Mouse (Mus musculus): ENCODE measurements around the gene Gimap7. TPM values are rescaled to one million over a fixed set of nuclear protein-coding genes. Genes with fewer than 3 reads are reported as not detected.

Gene Gimap7
- polyA plus RNA-seq, 1 experiment from 2014 or later, result not detected

DNA sequence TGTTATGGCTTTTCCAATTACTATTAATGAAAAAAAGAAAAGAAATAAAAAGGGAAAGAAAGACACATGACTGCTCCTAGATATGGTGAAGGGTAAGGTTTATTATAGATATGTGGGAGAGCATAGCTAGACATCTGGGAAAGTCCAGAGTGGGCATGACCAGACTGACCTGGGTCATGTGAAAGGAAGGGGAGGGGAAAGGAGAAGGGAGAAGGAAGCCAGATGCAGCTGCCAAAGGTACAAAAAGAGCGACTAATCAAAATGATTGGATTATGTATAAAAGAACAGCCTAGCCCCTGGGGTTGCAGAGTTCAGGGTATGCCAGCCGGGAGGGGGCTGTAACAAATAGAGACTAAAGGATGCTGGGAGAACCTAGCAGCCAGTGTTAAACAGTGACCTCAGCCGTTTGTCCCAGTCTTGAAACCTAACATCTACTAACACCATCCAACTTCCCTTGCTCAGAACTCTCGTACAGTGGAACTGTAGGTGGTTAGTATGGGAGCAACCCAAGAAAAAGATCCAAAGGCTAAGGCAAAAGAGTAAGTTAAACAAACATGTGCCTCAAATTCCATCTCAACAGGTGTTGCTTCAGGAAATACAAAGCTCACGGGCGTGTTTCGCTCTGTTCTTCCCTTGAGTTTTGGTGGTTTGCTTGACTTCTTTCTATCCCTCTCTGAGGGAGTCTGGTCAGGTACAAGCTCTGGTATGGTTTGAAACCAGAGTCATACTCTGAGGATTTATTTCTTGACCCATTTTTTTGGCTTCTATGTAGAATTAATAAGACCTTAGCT lies 20.2 kb upstream of the Gimap7 start:
- 77% methylated on average over 7 of the region's 7 CpGs for WGBS

DNA sequence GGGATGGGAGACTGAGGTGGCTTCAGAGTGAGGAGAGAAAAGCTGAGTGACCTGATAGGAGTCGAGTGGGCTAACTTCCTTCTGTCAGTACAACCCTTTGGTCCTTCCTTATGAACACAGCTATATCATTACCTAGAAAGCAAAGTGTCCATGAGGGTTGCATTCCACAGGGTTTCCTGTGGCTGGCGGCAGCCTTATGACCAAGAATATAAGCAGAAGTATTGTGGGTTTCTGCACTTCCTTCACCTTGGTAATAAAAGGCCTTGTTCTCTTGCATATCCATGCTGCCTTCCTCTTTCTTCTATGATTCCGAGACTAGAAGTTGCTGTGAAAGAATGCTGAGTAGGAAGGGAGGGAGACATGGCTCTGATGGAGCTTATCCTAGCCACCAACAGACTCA lies 19.5 kb upstream of the Gimap7 start:
- H3K9me3 ChIP-seq (replicated peaks), result 0 out of 2 replicates have a peak, but pooled peaks cover 3% of the 10 kb centered on the region
- H3K4me3 ChIP-seq, result no peak overlapping the region
- H3K27ac ChIP-seq, result no peak overlapping the region
- no peaks in the 10 kb centered on the region for H3K27me3 ChIP-seq
- WGBS, result 85% methylated on average over 3 of the region's 3 CpGs
- H3K4me2 ChIP-seq, result no peak overlapping the region
- ATAC-seq, result no peak
- no peaks in the 10 kb centered on the region for H3K4me1 ChIP-seq
- no peaks in the 10 kb centered on the region for H3K36me3 ChIP-seq (ENCODE audit: poor library complexity, severe bottlenecking)
- no peak overlapping the region for H3K9ac ChIP-seq

More for the DNA sequence above, 20.2 kb upstream of the Gimap7 start:
- no peak for ATAC-seq
- Histone ChIP-seq H3K9me3 (replicated peaks) (0 out of 2 replicates have a peak, but pooled peaks cover 3% of the 10 kb centered on the region), H3K4me1 (no peaks in the 10 kb centered on the region), H3K4me2 (no peak overlapping the region), H3K27ac (no peak overlapping the region), H3K4me3 (no peak overlapping the region), H3K27me3 (no peaks in the 10 kb centered on the region), H3K9ac (no peak overlapping the region), H3K36me3 (ENCODE audit: poor library complexity, severe bottlenecking) (no peaks in the 10 kb centered on the region)

DNA sequence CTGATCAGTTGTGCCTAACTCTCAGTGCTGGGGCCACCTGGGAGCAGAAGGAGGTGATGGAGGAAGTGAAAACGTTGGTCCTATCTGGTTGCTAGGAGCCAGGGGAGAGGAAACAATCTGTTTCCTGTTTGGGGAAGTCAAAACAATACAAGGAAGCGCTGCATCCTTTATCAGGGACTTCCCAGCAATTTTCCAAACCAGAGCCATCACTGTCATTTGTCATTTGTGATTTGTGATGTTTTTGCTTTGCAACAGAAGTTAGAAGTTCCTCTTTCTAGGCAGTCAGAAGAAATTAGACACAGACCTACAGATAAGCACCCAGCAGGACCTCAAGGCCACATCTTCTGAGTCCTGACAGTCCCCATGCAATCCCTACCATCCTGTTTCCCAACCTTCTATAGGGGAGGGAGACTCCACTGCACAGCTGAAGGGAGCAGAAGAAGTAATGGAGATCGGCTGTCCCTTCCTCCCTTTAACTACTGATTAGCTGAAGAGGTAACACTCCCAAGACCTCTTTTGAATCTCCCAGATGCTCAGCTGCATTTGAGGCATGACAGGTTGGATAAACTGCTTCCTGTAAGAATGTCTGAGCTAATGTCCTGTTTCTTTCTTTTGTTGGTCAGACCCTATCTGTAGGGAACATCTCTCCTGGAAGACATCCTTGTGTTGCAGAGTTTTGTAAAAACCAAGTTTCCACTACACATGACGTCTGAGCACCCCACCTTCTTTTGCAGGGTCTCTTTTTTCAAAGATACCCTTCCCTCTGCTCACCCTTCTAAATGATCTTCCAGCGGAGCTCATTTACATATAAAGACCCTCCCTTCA lies 18.0 kb upstream of the Gimap7 start:
- Histone ChIP-seq H3K9ac (no peak overlapping the region), H3K27ac (no peak overlapping the region), H3K36me3 (ENCODE audit: poor library complexity, severe bottlenecking) (no peaks in the 10 kb centered on the region), H3K4me3 (no peak overlapping the region), H3K27me3 (no peaks in the 10 kb centered on the region), H3K4me2 (no peak overlapping the region), H3K9me3 (replicated peaks) (no peaks in the 10 kb centered on the region), H3K4me1 (no peaks in the 10 kb centered on the region)
- 64% methylated on average over 5 of the region's 5 CpGs for WGBS
- ATAC-seq, result no peak

DNA sequence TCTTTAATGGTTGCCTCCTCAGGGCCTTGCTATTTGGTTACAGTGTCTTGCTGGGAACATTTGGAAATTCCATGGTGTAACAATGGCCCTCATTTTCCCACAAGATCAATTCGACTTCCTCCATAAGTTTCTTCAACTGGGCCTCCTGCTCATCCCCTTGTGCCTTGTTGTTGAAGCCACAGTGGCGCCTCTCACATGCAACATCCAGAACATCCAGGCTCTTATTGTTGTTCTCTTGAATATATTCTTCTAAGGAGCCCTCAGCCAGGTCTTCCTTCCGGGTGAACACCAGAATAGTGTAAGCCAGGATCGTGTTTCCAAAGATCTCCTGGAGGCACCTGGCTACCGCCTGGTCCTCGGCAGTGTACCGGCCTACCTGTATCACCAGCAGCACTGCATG lies 16.3 kb upstream of the Gimap7 start:
- 87% methylated on average over 7 of the region's 7 CpGs for WGBS
- H3K9ac ChIP-seq, result no peak overlapping the region
- H3K27me3 ChIP-seq, result no peaks in the 10 kb centered on the region
- no peak overlapping the region for H3K27ac ChIP-seq
- H3K4me2 ChIP-seq, result no peak overlapping the region
- H3K4me1 ChIP-seq, result no peaks in the 10 kb centered on the region
- no peaks in the 10 kb centered on the region for H3K9me3 ChIP-seq (replicated peaks)
- H3K4me3 ChIP-seq, result no peak overlapping the region
- no peaks in the 10 kb centered on the region for H3K36me3 ChIP-seq (ENCODE audit: poor library complexity, severe bottlenecking)
- no peak for ATAC-seq

DNA sequence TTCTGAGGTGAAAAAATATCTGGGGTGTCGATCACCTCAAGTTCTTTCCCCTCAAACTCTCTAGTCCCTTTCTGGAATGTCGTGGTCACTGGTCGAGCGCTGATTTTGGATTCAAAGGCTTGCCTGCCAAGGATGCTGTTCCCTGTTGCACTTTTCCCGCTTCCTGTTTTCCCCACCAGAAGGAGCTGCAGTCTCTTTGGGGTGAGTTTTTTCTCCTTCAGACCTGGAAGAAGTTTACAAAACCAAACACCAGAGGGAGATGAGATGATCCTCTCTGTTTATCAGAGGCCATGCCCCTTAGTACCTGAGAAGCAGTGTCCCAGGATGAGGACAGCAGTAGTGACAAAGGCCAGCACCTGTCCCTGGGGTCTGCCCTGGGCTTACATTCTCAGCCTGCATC lies 15.8 kb upstream of the Gimap7 start:
- Histone ChIP-seq H3K36me3 (ENCODE audit: poor library complexity, severe bottlenecking) (no peaks in the 10 kb centered on the region), H3K4me1 (no peaks in the 10 kb centered on the region), H3K9ac (no peak overlapping the region), H3K27me3 (no peaks in the 10 kb centered on the region), H3K9me3 (replicated peaks) (no peaks in the 10 kb centered on the region), H3K4me2 (no peak overlapping the region), H3K27ac (no peak overlapping the region), H3K4me3 (no peak overlapping the region)
- 73% methylated on average over 5 of the region's 5 CpGs for WGBS
- no peak for ATAC-seq

DNA sequence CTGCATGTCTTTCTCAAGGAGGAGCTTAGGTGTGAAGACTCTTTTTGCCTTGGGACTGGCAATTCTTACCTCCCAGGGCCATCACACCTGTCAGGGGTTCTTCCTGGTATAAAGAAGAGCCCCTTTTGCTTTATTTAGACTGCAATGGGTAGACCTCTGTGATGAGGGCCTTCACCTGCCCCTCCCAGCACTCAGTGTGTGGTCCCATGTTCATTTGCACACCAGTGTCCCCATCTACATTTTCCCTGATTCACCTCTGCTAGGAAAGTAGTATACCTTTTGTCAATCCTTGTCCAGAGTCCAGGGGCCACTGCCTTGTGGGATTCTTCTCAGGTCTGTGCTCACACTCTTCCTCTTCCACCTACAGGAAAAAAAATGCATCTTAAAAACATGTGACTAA lies 14.3 kb upstream of the Gimap7 start:
- no peak overlapping the region for H3K9ac ChIP-seq
- H3K27me3 ChIP-seq, result no peaks in the 10 kb centered on the region
- no peak overlapping the region for H3K4me3 ChIP-seq
- H3K4me1 ChIP-seq, result no peaks in the 10 kb centered on the region
- ATAC-seq, result no peak
- H3K4me2 ChIP-seq, result no peak overlapping the region
- H3K9me3 ChIP-seq (replicated peaks), result no peaks in the 10 kb centered on the region
- no peaks in the 10 kb centered on the region for H3K36me3 ChIP-seq (ENCODE audit: poor library complexity, severe bottlenecking)
- H3K27ac ChIP-seq, result no peak overlapping the region

DNA sequence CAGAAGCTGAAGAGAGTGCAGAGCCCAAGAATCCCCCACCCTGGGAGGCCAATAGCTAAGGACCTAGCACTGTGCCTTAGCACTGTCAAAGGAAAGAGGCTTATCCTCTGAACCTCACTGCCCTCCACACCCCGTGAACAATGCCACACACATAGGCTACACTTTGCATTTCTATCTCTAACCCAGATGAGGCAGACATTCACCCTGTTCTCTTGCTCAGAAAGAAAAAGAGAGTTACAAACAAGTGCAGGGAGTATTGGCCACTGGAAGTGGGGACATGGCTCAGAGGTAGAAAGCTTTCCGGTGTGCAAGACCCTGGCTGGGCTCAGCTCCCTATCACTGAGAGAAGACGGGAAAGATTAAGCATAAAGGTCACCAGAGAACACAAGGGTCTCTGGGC lies 12.3 kb upstream of the Gimap7 start:
- no peaks in the 10 kb centered on the region for H3K9me3 ChIP-seq (replicated peaks)
- no peak for ATAC-seq
- H3K9ac ChIP-seq, result no peak overlapping the region
- no peaks in the 10 kb centered on the region for H3K4me1 ChIP-seq
- WGBS, result 46% methylated on average over 3 of the region's 3 CpGs
- H3K27me3 ChIP-seq, result no peaks in the 10 kb centered on the region
- H3K4me3 ChIP-seq, result no peak overlapping the region
- no peaks in the 10 kb centered on the region for H3K36me3 ChIP-seq (ENCODE audit: poor library complexity, severe bottlenecking)
- H3K4me2 ChIP-seq, result no peak overlapping the region
- H3K27ac ChIP-seq, result no peak overlapping the region

DNA sequence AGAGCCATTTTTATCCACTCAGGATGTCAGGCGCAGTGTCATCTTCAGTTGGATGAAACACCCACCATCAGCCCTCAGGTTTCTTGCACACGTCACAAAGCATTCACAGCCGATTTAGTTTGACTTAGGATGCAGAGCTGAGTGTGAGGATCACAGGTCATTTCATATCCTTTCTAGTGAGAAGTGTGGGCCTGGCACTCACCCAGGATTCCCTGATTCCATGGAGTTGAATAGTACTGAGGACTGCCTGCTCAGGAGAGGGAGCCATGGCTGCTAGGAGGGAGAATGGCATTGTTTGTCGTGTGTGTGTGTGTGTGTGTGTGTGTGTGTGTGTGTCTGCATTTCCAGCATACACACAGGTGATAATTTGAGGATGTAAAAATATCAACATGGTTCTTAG lies 1.9 kb downstream of the Gimap7 start:
- no peak overlapping the region for H3K27ac ChIP-seq
- no peak overlapping the region for H3K9ac ChIP-seq
- 83% methylated on average over 4 of the region's 4 CpGs for WGBS
- H3K4me1 ChIP-seq, result peaks cover under 1% of the 10 kb centered on the region; the same call in 1 of the 2 replicates
- no peaks in the 10 kb centered on the region for H3K9me3 ChIP-seq (replicated peaks)
- no peaks in the 10 kb centered on the region for H3K27me3 ChIP-seq
- H3K4me2 ChIP-seq, result no peak overlapping the region
- ATAC-seq, result no peak
- no peaks in the 10 kb centered on the region for H3K36me3 ChIP-seq (ENCODE audit: poor library complexity, severe bottlenecking)
- H3K4me3 ChIP-seq, result no peak overlapping the region

DNA sequence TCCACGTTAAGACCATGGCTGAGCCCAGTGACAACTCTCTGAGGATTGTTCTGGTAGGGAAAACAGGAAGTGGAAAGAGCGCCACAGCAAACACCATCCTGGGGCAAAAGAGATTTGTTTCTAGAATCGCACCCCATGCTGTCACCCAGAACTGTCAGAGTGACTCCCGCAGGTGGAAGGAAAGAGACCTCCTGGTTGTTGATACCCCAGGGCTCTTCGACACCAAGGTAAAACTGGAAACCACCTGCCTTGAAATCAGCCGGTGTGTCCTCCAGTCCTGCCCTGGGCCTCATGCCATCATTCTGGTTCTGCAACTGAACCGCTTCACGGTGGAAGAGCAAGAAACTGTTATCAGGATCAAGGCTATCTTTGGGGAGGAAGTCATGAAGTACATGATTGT lies 5.0 kb downstream of the Gimap7 start:
- Histone ChIP-seq H3K4me2 (no peak overlapping the region), H3K27ac (no peak overlapping the region), H3K36me3 (ENCODE audit: poor library complexity, severe bottlenecking) (no peaks in the 10 kb centered on the region), H3K27me3 (no peaks in the 10 kb centered on the region), H3K4me3 (no peak overlapping the region), H3K9ac (no peak overlapping the region), H3K4me1 (peaks cover 4% of the 10 kb centered on the region; the same call in 1 of the 2 replicates), H3K9me3 (replicated peaks) (no peaks in the 10 kb centered on the region)
- WGBS, result 91% methylated on average over 8 of the region's 8 CpGs
- ATAC-seq, result no peak

DNA sequence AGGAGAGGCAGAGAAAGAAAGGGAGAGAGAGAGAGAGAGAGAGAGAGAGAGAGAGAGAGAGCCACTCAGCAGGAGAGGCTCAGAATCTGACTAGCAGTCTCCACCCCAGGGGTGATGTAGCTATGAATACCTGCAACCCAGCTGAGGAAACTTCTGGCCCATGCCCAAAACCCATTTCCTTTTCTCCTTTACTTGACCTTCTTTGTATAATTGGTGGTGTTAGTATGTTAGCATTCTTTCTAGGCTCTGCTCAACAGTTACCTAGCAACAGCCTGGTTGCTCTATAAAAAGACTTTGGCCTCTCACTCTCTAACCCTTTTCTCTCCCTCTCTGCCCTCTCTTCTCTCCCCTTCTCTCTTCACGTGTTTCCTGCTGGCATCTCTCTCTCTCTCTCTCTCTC lies 7.1 kb downstream of the Gimap7 start:
- H3K4me1 ChIP-seq, result peaks cover 4% of the 10 kb centered on the region; the same call in 1 of the 2 replicates
- WGBS, result 0% methylated on average over 1 of the region's 1 CpGs

DNA sequence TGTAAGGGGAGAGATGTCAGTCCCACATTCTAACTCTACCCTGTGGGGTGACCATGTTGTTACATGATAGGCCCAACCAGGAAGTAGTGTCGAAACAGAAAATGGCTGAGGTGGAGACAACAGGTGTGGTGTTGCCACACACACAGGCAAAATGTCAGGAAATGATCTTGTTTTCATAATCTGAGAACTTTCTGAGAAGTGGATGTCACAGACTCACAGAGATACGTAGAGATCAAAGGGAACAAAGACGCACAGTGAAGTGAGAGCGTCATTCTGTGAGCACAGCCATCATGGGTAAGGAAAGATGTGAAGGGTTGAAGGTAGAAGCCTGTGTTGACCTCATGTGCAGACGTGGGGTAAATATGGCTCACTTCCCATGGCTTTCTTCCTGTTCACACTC lies 9.3 kb downstream of the Gimap7 start:
- 90% methylated on average over 5 of the region's 5 CpGs for WGBS
- no peak overlapping the region for H3K27ac ChIP-seq
- no peaks in the 10 kb centered on the region for H3K27me3 ChIP-seq
- peaks cover 4% of the 10 kb centered on the region; the same call in 1 of the 2 replicates for H3K4me1 ChIP-seq
- no peaks in the 10 kb centered on the region for H3K9me3 ChIP-seq (replicated peaks)
- ATAC-seq, result no peak
- H3K4me2 ChIP-seq, result no peak overlapping the region
- H3K4me3 ChIP-seq, result no peak overlapping the region
- H3K9ac ChIP-seq, result no peak overlapping the region
- H3K36me3 ChIP-seq (ENCODE audit: poor library complexity, severe bottlenecking), result no peaks in the 10 kb centered on the region

More for the DNA sequence above, 7.1 kb downstream of the Gimap7 start:
- no peak overlapping the region for H3K9ac ChIP-seq
- no peaks in the 10 kb centered on the region for H3K9me3 ChIP-seq (replicated peaks)
- no peak overlapping the region for H3K4me2 ChIP-seq
- no peak overlapping the region for H3K27ac ChIP-seq
- H3K27me3 ChIP-seq, result no peaks in the 10 kb centered on the region
- H3K36me3 ChIP-seq (ENCODE audit: poor library complexity, severe bottlenecking), result no peaks in the 10 kb centered on the region
- H3K4me3 ChIP-seq, result no peak overlapping the region
- no peak for ATAC-seq

DNA sequence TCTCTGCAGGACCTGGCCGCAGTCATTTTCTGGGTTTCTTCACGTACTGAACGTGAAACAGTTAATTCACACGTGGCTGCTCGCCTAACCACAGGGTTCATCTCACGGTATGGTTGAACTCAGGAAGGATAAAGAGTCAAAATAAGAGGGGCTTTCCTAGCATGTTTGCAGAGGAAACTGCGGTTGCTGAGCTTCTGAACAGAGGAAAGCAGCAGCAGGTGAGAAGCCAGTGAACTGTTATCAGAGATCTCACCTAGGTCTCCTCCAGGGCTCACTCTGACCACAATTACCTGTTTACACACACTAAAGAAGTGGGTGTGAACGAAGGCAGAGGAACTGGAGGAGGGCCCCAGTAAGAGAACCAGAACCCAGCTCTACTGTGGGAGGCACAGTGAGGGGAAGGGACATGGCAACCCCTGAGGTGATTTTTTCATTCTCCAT lies 14.5 kb downstream of the Gimap7 start:
- H3K4me1 ChIP-seq, result no peaks in the 10 kb centered on the region

More for the DNA sequence above, 14.5 kb downstream of the Gimap7 start:
- Histone ChIP-seq H3K27ac (no peak overlapping the region), H3K4me3 (no peak overlapping the region), H3K36me3 (ENCODE audit: poor library complexity, severe bottlenecking) (no peaks in the 10 kb centered on the region), H3K9me3 (replicated peaks) (no peaks in the 10 kb centered on the region), H3K4me2 (no peak overlapping the region), H3K9ac (no peak overlapping the region), H3K27me3 (no peaks in the 10 kb centered on the region)
- no peak for ATAC-seq
- WGBS, result 60% methylated on average over 8 of the region's 8 CpGs

Measured in forebrain, embryonic 13.5 days (tissue).